Mouse (Mus musculus) testis, adult 2 months (tissue): ENCODE data around the gene Amfr.

Experiments
- CTCF ChIP-seq: fragments of 200-500 bp; IDR thresholded peaks from 2 replicates; pipeline ENCODE4 v1.5.1; 2012; ENCODE audit warnings: low read depth, mild to moderate bottlenecking, inconsistent platforms, low read length, moderate library complexity; ENCODE audit not compliant: control insufficient read depth, insufficient read depth, insufficient replicate concordance
- POLR2A ChIP-seq: fragments of 200-500 bp; IDR thresholded peaks from 2 replicates; pipeline ENCODE4 v1.6.1; 2012; ENCODE audit warnings: low read depth, mild to moderate bottlenecking, inconsistent platforms, low read length, moderate library complexity; ENCODE audit not compliant: control insufficient read depth

- no peak for TF ChIP-seq CTCF
- no peak for TF ChIP-seq POLR2A
These were observed 32.5 kb downstream of the Amfr start for GRCm38 (mm10) chr8:93980141-93980540.
